Mouse (Mus musculus): Measurements from ENCODE around the gene Lefty2. TPM values are rescaled to one million over a fixed set of nuclear protein-coding genes. Genes with fewer than 3 reads are reported as not detected.

The Lefty2 gene
- polyA plus RNA-seq, 1 experiment = not detected

GRCm38 (mm10) chr1:180940776-180941460 lies 48.0 kb downstream of the Lefty2 start:
- peaks cover 29% of the 10 kb centered on the region for H3K4me1 ChIP-seq (ENCODE audit: control insufficient read depth, insufficient read depth, low read length)
- no peak for TF ChIP-seq POLR2A (IDR thresholded peaks at IDR 0.05; ENCODE audit: insufficient read depth, low read depth, low read length)
- TF ChIP-seq CTCF (IDR thresholded peaks at IDR 0.05; ENCODE audit: insufficient read depth, low read depth, low read length) = no peak
- 93% methylated on average over 7 of the region's 7 CpGs for WGBS
- no peak overlapping the region for H3K27ac ChIP-seq (ENCODE audit: insufficient read depth, low read depth, low read length)
- no peak overlapping the region for H3K4me3 ChIP-seq (ENCODE audit: insufficient read depth, low read depth, low read length)

DNA sequence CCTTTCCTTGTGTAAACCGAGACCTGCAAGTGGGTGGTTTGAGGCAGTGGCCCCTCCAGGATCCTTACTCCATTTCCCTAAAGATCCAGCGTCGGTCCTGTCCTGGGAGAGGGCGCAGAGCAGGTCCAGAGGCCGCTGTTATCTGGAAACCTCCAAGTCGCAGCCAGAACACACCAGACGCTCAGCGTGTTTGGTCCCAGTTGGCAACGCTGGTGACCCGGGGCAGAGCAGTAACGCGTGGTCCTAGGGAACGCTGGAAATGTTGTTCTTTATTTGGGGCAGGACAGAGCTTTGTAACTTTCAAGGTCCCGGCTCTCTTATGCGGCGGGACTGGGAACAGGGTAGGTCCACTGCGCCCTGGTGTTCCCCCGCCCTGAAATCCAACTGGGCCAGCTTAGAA lies 48.8 kb downstream of the Lefty2 start:
- Histone ChIP-seq H3K27ac (ENCODE audit: insufficient read depth, low read depth, low read length) (no peak overlapping the region), H3K4me1 (ENCODE audit: control insufficient read depth, insufficient read depth, low read length) (peaks cover 24% of the 10 kb centered on the region), H3K4me3 (ENCODE audit: insufficient read depth, low read depth, low read length) (peak overlapping the region; percentile 66)
- 23% methylated on average over 18 of the region's 18 CpGs for WGBS
- TF ChIP-seq CTCF (IDR thresholded peaks at IDR 0.05; ENCODE audit: insufficient read depth, low read depth, low read length) (no peak), POLR2A (IDR thresholded peaks at IDR 0.05; ENCODE audit: insufficient read depth, low read depth, low read length) (no peak)

DNA sequence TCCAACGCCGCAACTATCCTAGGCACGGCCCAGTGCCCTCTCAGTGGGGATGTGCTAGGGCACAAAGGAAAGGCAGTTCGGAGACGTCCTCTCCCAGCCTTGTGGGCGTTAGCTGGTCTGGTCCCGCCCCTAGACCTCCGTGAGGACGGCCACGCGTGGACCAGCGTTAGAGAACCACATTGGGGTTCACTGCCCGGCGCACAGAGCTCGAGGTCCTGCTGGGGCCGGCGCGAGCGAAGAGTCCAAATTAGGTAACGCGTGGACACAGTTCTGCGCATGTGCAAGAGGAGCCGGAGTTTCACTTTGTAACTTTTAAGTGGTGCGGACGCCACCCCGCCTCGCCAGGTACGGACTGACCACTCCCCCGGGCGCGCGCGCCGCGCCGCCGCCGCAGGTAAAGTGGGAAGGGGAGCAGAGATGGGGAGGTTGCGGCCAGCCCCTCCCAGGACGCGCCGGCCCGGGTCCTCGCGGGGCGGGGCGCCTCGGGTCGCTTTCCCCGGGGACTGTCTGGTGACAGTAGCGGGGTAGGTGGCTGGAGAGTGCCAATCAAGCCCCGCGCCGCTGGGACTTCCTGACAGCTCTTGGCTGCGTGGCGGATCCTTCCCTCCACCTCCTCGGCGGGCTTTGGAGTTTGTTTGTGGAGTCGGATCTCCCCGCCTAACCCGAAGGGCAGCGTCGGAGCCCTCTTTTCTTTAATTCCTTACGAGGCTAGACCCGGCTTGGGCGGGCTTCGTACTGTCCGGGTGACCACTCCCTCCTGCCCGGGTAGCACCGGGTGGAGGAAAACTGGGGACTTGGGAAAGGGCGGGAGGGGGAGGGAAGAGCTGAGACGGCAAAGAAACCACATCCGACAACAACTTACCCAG lies 49.5 kb downstream of the Lefty2 start, which contains the start of gene Tmem63a:
Gene Tmem63a (plus strand): TSS at position 179 of the 866 bp plus-strand sequence.
- WGBS = 2% methylated on average over 73 of the region's 73 CpGs
- H3K4me1 ChIP-seq (ENCODE audit: control insufficient read depth, insufficient read depth, low read length) = peaks cover 20% of the 10 kb centered on the region
- H3K4me3 ChIP-seq (ENCODE audit: insufficient read depth, low read depth, low read length) = peak within 1 kb of the TSS; percentile 66
- TF ChIP-seq POLR2A (IDR thresholded peaks at IDR 0.05; ENCODE audit: insufficient read depth, low read depth, low read length) (no peak), CTCF (IDR thresholded peaks at IDR 0.05; ENCODE audit: insufficient read depth, low read depth, low read length) (no peak)
- no peak within 1 kb of the TSS for H3K27ac ChIP-seq (ENCODE audit: insufficient read depth, low read depth, low read length)

GRCm38 (mm10) chr1:180943032-180943644 lies 50.2 kb downstream of the Lefty2 start:
- Histone ChIP-seq H3K27ac (ENCODE audit: insufficient read depth, low read depth, low read length) (no peak overlapping the region), H3K4me1 (ENCODE audit: control insufficient read depth, insufficient read depth, low read length) (peaks cover 20% of the 10 kb centered on the region), H3K4me3 (ENCODE audit: insufficient read depth, low read depth, low read length) (peak overlapping the region; percentile 66; the same call in 1 of the 2 replicates)
- no peak for TF ChIP-seq CTCF (IDR thresholded peaks at IDR 0.05; ENCODE audit: insufficient read depth, low read depth, low read length)
- 72% methylated on average over 11 of the region's 11 CpGs for WGBS

GRCm38 (mm10) chr1:180943896-180944295 lies 51.0 kb downstream of the Lefty2 start:
- H3K27ac ChIP-seq (ENCODE audit: insufficient read depth, low read depth, low read length) = no peak overlapping the region
- WGBS = 82% methylated on average over 1 of the region's 1 CpGs
- TF ChIP-seq CTCF (IDR thresholded peaks at IDR 0.05; ENCODE audit: insufficient read depth, low read depth, low read length) (no peak), POLR2A (IDR thresholded peaks at IDR 0.05; ENCODE audit: insufficient read depth, low read depth, low read length) (no peak)

GRCm38 (mm10) chr1:180944553-180944952 lies 51.6 kb downstream of the Lefty2 start:
- Histone ChIP-seq H3K4me1 (ENCODE audit: control insufficient read depth, insufficient read depth, low read length) (peaks cover 20% of the 10 kb centered on the region), H3K4me3 (ENCODE audit: insufficient read depth, low read depth, low read length) (no peak overlapping the region), H3K27ac (ENCODE audit: insufficient read depth, low read depth, low read length) (no peak overlapping the region)
- 84% methylated on average over 4 of the region's 4 CpGs for WGBS
- no peak for TF ChIP-seq CTCF (IDR thresholded peaks at IDR 0.05; ENCODE audit: insufficient read depth, low read depth, low read length)
- TF ChIP-seq POLR2A (IDR thresholded peaks at IDR 0.05; ENCODE audit: insufficient read depth, low read depth, low read length) = no peak

More at GRCm38 (mm10) chr1:180943896-180944295, 51.0 kb downstream of the Lefty2 start:
- H3K4me3 ChIP-seq (ENCODE audit: insufficient read depth, low read depth, low read length) = no peak overlapping the region
- peaks cover 20% of the 10 kb centered on the region for H3K4me1 ChIP-seq (ENCODE audit: control insufficient read depth, insufficient read depth, low read length)

DNA sequence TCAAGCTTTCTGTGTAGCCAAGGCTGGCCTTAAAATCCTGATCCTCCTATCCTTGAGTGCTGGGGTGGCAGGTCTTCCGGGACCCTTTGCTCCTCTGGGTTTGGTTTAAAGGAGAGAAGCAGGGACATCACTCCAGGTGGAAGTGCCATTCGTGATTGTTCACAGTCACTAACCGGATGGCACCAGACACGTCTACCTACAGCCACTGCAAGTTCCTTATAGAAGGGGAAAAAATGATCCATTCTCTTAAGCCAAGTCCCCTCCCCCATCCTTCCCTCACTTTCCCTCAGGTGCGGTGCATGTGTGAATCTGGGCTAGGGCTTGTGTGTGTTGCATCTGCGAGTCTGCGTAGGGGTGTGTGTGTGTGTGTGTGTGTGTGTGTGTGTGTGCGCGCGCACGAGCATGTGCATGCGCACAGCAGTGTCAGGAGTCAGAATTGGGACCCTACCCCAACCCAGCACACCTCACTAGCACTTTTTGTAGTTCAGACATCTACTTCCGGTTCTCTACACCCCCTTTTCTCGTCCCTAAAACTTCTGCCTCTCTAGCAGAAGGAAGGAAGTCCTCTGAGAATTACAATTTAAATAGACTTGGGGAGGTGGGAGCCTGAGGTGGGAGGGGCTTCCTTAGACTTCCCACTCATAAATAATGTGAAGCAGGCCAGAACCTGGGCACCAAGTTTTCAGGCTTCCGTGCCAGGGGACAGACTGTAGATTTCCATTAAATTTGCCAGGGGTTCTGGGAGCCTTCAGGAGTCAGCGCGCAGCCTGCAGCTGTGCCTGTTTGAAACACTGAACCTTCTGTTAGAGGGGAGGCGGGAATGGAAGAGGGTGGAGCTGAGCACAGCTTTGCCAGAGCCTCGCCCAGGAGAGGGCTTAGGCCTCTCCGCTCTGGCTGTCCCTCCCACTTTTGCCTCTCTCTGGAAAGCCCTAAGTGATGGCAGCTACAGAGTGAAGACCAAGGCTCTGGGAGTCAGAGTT lies 52.4 kb downstream of the Lefty2 start:
- peaks cover 20% of the 10 kb centered on the region for H3K4me1 ChIP-seq (ENCODE audit: control insufficient read depth, insufficient read depth, low read length)
- no peak overlapping the region for H3K4me3 ChIP-seq (ENCODE audit: insufficient read depth, low read depth, low read length)
- H3K27ac ChIP-seq (ENCODE audit: insufficient read depth, low read depth, low read length) = no peak overlapping the region
- no peak for TF ChIP-seq CTCF (IDR thresholded peaks at IDR 0.05; ENCODE audit: insufficient read depth, low read depth, low read length)
- no peak for TF ChIP-seq POLR2A (IDR thresholded peaks at IDR 0.05; ENCODE audit: insufficient read depth, low read depth, low read length)
- 38% methylated on average over 20 of the region's 20 CpGs for WGBS

DNA sequence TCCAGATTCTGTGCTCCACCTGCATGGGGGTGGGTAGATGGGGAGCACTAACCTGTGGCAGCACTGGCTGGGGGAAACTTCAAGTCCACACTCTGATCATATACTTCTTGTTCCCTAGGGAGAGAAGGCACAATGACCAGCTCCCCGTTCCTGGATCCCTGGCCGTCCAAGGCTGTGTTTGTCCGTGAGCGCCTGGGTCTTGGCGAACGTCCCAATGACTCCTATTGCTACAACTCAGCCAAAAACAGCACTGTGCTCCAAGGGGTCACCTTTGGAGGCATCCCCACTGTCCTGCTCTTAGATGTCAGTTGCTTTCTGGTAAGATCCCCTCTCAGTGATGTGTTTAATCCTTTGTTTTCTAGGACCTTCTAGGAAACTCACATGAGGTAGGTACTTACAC lies 53.5 kb downstream of the Lefty2 start:
- Histone ChIP-seq H3K27ac (ENCODE audit: insufficient read depth, low read depth, low read length) (no peak overlapping the region), H3K4me3 (ENCODE audit: insufficient read depth, low read depth, low read length) (no peak overlapping the region), H3K4me1 (ENCODE audit: control insufficient read depth, insufficient read depth, low read length) (peaks cover 20% of the 10 kb centered on the region)
- TF ChIP-seq CTCF (IDR thresholded peaks at IDR 0.05; ENCODE audit: insufficient read depth, low read depth, low read length) (no peak), POLR2A (IDR thresholded peaks at IDR 0.05; ENCODE audit: insufficient read depth, low read depth, low read length) (no peak)
- WGBS = 71% methylated on average over 6 of the region's 6 CpGs

Other genes starting within 250 kb of the Lefty2 start
- gene Mixl1, start 196.1 kb upstream of the Lefty2 start, polyA plus RNA-seq (2012; ENCODE audit: insufficient read depth, insufficient read length, low replicate concordance, missing spikeins) = not detected in 2 replicates
- gene Acbd3, start 167.1 kb upstream of the Lefty2 start, polyA plus RNA-seq (2012; ENCODE audit: insufficient read depth, insufficient read length, low replicate concordance, missing spikeins) = not detected in 2 replicates
- gene H3f3a, start 79.2 kb upstream of the Lefty2 start, polyA plus RNA-seq (2012; ENCODE audit: insufficient read depth, insufficient read length, low replicate concordance, missing spikeins) = 812 TPM in 1 of 2 replicates, not detected in the other
- not detected in 2 replicates for gene Sde2, start 42.0 kb upstream of the Lefty2 start, polyA plus RNA-seq (2012; ENCODE audit: insufficient read depth, insufficient read length, low replicate concordance, missing spikeins)
- not detected in 2 replicates for gene Pycr2, start 11.2 kb downstream of the Lefty2 start, polyA plus RNA-seq (2012; ENCODE audit: insufficient read depth, insufficient read length, low replicate concordance, missing spikeins)
- not detected in 2 replicates for gene Lefty1, start 41.9 kb downstream of the Lefty2 start, polyA plus RNA-seq (2012; ENCODE audit: insufficient read depth, insufficient read length, low replicate concordance, missing spikeins)
- not detected in 2 replicates for gene Tmem63a, start 49.2 kb downstream of the Lefty2 start, polyA plus RNA-seq (2012; ENCODE audit: insufficient read depth, insufficient read length, low replicate concordance, missing spikeins)
- not detected in 2 replicates for gene Ephx1, start 127.8 kb downstream of the Lefty2 start, polyA plus RNA-seq (2012; ENCODE audit: insufficient read depth, insufficient read length, low replicate concordance, missing spikeins)
- gene 9130409I23Rik, start 158.1 kb downstream of the Lefty2 start, polyA plus RNA-seq (2012; ENCODE audit: insufficient read depth, insufficient read length, low replicate concordance, missing spikeins) = not detected in 2 replicates

Data from olfactory bulb, adult 2 months (tissue).